Mouse (Mus musculus): ENCODE data around the gene Opcml. TPM values are rescaled to one million over a fixed set of nuclear protein-coding genes. Genes with fewer than 3 reads are reported as not detected.
A peak's percentile ranks its signal among the peaks of the same experiment; 100 is the strongest.

Opcml gene
- polyA plus RNA-seq, 1 experiment from 2014 or later, result not detected

GRCm38 (mm10) chr9:27996536-27996935 lies 206.0 kb downstream of the Opcml start:
- no peak for TF ChIP-seq CTCF (IDR thresholded peaks at IDR 0.05)
- ChIA-PET POLR2A (no interaction called here), CTCF (no interaction called here)
- H3K27me3 ChIP-seq, result no peaks in the 10 kb centered on the region
- in situ Hi-C loops (cut with MboI; ENCODE audit: low pct_unique_long_range_greater_than_20kb), result no loop called here
- ATAC-seq (no peak), DNase-seq (ENCODE audit: low read depth, low spot score) (no peak)

- no peaks in the 10 kb centered on the region for H3K27me3 ChIP-seq
- DNase-seq (ENCODE audit: low read depth, low spot score) (no peak), ATAC-seq (no peak)
- CTCF ChIA-PET, result interaction anchor here (0.8 kb wide), 1 partner anchor 33 kb away, joined by 3 read pairs; no protein-coding TSS in a partner anchor
- in situ Hi-C loops (cut with MboI; ENCODE audit: low pct_unique_long_range_greater_than_20kb), result no loop called here
- TF ChIP-seq CTCF (IDR thresholded peaks at IDR 0.05), result no peak
- POLR2A ChIA-PET, result no interaction called here
Measured at GRCm38 (mm10) chr9:27998767-27999166, 208.2 kb downstream of the Opcml start.

DNA sequence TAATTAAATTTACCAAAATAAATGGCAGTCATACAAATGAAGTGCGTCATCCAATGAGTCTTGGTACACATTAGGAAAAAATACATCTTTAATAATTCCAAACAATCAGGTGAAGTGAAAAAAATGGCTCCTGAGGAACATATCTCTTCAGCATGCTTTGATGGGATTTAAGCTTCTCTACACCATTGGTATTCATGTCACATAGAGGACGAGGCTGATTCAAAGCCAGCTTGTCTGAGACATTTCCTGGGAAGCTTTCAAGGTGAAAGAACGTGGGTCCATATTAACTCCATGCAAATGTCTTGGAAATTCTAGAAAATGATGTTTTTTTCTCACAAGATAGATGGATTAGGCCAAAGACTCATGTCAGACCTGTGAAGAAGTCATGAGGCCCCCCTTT lies 212.6 kb downstream of the Opcml start:
- TF ChIP-seq CTCF (IDR thresholded peaks at IDR 0.05), result no peak
- no peaks in the 10 kb centered on the region for H3K27me3 ChIP-seq
- CTCF ChIA-PET, result interaction anchor here (1.3 kb wide), 1 partner anchor 13 kb away, joined by 3 read pairs; no protein-coding TSS in a partner anchor
- DNase-seq (ENCODE audit: low read depth, low spot score) (no peak), ATAC-seq (no peak)
- POLR2A ChIA-PET, result no interaction called here
- in situ Hi-C loops (cut with MboI; ENCODE audit: low pct_unique_long_range_greater_than_20kb), result no loop called here

DNA sequence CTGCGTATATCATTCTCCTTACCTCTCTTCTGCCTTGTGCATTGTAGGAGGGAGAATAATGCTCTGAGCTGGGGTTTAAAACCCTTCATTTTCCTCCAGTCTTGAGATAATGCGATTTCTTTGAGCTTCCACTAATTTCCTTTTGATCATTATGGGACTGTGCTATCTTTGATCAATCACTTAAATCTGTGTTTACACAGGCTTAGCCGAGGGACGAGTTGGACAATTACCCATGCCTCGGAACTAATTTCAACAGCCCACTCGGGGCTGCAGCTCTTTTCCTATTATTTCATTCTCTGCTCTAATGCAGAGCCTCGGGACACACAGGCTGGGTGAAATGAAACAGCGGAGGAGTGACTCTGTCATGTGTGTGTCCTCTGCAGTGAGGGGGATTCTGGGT lies 220.9 kb downstream of the Opcml start:
- no peak for TF ChIP-seq CTCF (IDR thresholded peaks at IDR 0.05)
- no peaks in the 10 kb centered on the region for H3K27me3 ChIP-seq
- ChIA-PET CTCF (no interaction called here), POLR2A (no interaction called here)
- no peak for DNase-seq (ENCODE audit: low read depth, low spot score)
- no peak for ATAC-seq
- in situ Hi-C loops (cut with MboI; ENCODE audit: low pct_unique_long_range_greater_than_20kb), result no loop called here

DNA sequence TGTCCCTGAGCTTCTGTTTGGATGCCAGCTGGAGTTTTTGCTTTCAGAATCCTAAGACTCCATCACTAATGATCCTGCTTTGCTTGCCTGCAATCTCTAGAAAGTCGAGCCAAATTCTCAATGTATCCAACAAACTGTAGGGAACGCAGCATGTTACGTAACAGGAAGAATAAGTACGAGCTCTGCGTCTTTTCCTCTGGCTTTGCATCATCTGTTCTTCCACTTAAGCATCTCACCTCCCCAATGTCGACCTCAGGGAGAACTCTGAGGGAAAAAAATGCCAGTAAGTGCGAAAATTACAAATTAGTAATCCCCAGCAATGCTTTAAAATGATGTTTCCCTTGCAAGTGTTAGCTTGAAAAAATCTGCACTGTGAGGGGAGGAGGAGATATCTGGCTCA lies 222.1 kb downstream of the Opcml start:
- in situ Hi-C loops (cut with MboI; ENCODE audit: low pct_unique_long_range_greater_than_20kb), result no loop called here
- DNase-seq (ENCODE audit: low read depth, low spot score) (no peak), ATAC-seq (no peak)

GRCm38 (mm10) chr9:28013192-28013591 lies 222.6 kb downstream of the Opcml start:
- CTCF ChIA-PET, result interaction anchor here (1.3 kb wide), 1 partner anchor 19 kb away, joined by 3 read pairs; no protein-coding TSS in a partner anchor
- POLR2A ChIA-PET, result no interaction called here
- no peak for TF ChIP-seq CTCF (IDR thresholded peaks at IDR 0.05)
- ATAC-seq, result no peak
- H3K27me3 ChIP-seq, result no peaks in the 10 kb centered on the region
- DNase-seq (ENCODE audit: low read depth, low spot score), result no peak
- in situ Hi-C loops (cut with MboI; ENCODE audit: low pct_unique_long_range_greater_than_20kb), result no loop called here

More for the DNA sequence above, 222.1 kb downstream of the Opcml start:
- H3K27me3 ChIP-seq, result no peaks in the 10 kb centered on the region
- no peak for TF ChIP-seq CTCF (IDR thresholded peaks at IDR 0.05)
- POLR2A ChIA-PET, result no interaction called here
- CTCF ChIA-PET, result interaction anchor here (1.3 kb wide), 1 partner anchor 19 kb away, joined by 3 read pairs; no protein-coding TSS in a partner anchor

DNA sequence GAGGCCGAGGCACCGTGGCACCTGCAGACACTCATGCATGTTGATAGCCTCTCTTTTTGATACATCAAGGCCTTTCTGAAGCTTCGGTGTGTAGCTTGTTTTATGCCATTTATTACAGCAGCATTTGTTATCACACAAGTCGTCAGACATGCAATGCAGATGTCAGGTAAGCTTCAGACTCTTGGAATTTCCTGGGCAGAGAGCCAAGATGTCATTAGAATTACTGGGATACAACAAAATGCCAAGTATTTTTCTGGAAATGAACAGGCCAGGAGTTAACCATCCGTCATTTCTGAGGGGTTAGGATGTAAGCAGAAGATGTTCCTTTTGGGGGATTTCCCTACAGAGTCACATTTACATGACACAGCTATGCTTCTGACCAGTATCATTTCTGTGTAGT lies 237.6 kb downstream of the Opcml start:
- no peaks in the 10 kb centered on the region for H3K27me3 ChIP-seq
- ChIA-PET POLR2A (no interaction called here), CTCF (interaction anchor here (1.2 kb wide), 1 partner anchor 11 kb away, joined by 3 read pairs; no protein-coding TSS in a partner anchor)
- in situ Hi-C loops (cut with MboI; ENCODE audit: low pct_unique_long_range_greater_than_20kb), result no loop called here
- no peak for ATAC-seq
- peak; percentile 41 for DNase-seq (ENCODE audit: low read depth, low spot score)
- TF ChIP-seq CTCF (IDR thresholded peaks at IDR 0.05), result no peak

GRCm38 (mm10) chr9:28028788-28029393 lies 238.3 kb downstream of the Opcml start:
- no peaks in the 10 kb centered on the region for H3K27me3 ChIP-seq
- no peak for ATAC-seq
- no peak for TF ChIP-seq CTCF (IDR thresholded peaks at IDR 0.05)
- in situ Hi-C loops (cut with MboI; ENCODE audit: low pct_unique_long_range_greater_than_20kb), result no loop called here
- POLR2A ChIA-PET, result no interaction called here
- no peak for DNase-seq (ENCODE audit: low read depth, low spot score)
- CTCF ChIA-PET, result interaction anchor here (1.2 kb wide), 1 partner anchor 12 kb away, joined by 3 read pairs; no protein-coding TSS in a partner anchor

GRCm38 (mm10) chr9:28049157-28049556 lies 258.6 kb downstream of the Opcml start:
- TF ChIP-seq CTCF (IDR thresholded peaks at IDR 0.05), result no peak
- in situ Hi-C loops (cut with MboI; ENCODE audit: low pct_unique_long_range_greater_than_20kb), result no loop called here
- POLR2A ChIA-PET, result no interaction called here
- ATAC-seq (no peak), DNase-seq (ENCODE audit: low read depth, low spot score) (no peak)
- no peaks in the 10 kb centered on the region for H3K27me3 ChIP-seq
- CTCF ChIA-PET, result interaction anchor here (0.7 to 2.4 kb wide), 2 partner anchors 10 to 70 kb away, joined by 3 to 11 read pairs; no protein-coding TSS in a partner anchor

GRCm38 (mm10) chr9:28057171-28057845 lies 266.7 kb downstream of the Opcml start:
- DNase-seq (ENCODE audit: low read depth, low spot score) (no peak), ATAC-seq (no peak)
- ChIA-PET CTCF (no interaction called here), POLR2A (no interaction called here)
- TF ChIP-seq CTCF (IDR thresholded peaks at IDR 0.05), result no peak
- H3K27me3 ChIP-seq, result peaks cover 3% of the 10 kb centered on the region
- in situ Hi-C loops (cut with MboI; ENCODE audit: low pct_unique_long_range_greater_than_20kb), result no loop called here

DNA sequence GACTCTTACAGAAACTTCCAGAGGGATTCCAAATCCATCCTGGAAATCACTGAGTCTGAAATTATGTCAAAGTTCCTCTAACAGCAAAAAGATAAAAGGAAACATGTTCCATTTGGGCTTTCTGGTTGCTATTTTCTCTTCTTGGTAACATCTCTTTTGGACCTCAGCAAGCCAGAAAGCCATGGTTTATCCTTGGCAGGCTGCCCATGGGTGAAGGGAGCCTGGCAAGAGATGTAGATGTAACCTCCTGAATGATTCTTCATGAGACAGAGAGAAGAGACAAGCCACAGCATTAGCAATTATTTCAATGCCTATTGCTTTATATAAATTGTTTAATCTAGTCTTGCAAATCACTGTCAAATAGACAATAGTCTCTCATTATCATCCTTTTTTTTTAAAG lies 274.6 kb downstream of the Opcml start:
- no peaks in the 10 kb centered on the region for H3K27me3 ChIP-seq
- no peak for TF ChIP-seq CTCF (IDR thresholded peaks at IDR 0.05)
- in situ Hi-C loops (cut with MboI; ENCODE audit: low pct_unique_long_range_greater_than_20kb), result no loop called here
- ATAC-seq (no peak), DNase-seq (ENCODE audit: low read depth, low spot score) (no peak)
- CTCF ChIA-PET, result no interaction called here
- POLR2A ChIA-PET, result no interaction called here

Data from Patski (cell line).